Comparison of ENCODE assay signal across 7 mouse cellular contexts in the genomic region with DNA sequence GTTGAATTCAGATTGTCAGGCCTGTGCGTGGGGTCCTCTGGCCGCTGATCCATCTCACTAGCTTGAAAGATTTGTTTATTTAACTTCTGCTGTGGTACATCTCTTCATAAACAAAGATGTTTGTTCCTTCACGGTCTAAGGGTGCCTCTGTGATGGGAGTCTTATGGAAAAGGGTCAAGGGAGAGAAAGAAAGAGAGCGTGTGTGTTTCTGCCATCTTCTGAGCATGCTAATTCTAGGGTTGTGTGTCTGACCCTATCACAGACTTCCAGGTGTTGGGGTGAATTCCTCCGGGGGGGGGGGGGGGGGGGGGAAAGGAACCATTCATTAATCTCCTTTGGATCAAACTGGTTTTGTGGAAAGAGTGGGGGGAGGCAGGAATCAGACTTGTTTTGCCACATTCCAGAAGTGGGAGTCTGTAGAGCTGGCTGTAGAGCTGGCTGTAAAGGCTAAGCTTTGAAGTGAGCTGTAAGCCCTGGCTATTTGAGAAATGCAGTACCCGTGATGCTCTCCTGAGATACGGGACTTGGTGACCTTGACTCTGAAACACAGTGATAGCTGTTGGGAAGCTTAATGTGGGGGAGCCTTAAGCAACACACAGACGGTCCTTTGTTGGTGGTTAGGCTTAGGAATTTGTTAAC.
A peak's percentile ranks its signal among the peaks of the same experiment; 100 is the strongest.
DNase-seq lines count a peak whose midpoint lies in the region; ATAC-seq and TF ChIP-seq lines count a peak whose summit lies in the region.

No protein-coding gene starts in this region.

- H3K9ac ChIP-seq in intestine, embryonic 14.5 days (ENCODE audit: low read length), result no peak overlapping the region
- H3K9ac ChIP-seq in intestine, postnatal 0 days (ENCODE audit: low read depth, low read length), result no peak overlapping the region
- H3K9ac ChIP-seq in embryonic facial prominence, embryonic 14.5 days (ENCODE audit: low read depth, low read length), result no peak overlapping the region
- no peak overlapping the region for H3K9ac ChIP-seq in kidney, embryonic 16.5 days (replicated peaks; ENCODE audit: low read length)
- no peak overlapping the region for H3K9ac ChIP-seq in forebrain, embryonic 14.5 days (ENCODE audit: low read length)

- no peak for TF ChIP-seq CTCF in intestine, postnatal 0 days (IDR thresholded peaks at IDR 0.05; ENCODE audit: low read depth)

- no peak for DNase-seq in intestine, embryonic 14.5 days (ENCODE audit: low spot score)
- DNase-seq in embryonic facial prominence, embryonic 14.5 days (ENCODE audit: low spot score), result peak; percentile 70
- DNase-seq in mesoderm, embryonic 11.5 days (ENCODE audit: low read depth, low spot score), result peak; percentile 56
- no peak for DNase-seq in layer of hippocampus, adult 8-10 months (ENCODE audit: low spot score in 2 of 2)
- DNase-seq in forebrain, embryonic 14.5 days (ENCODE audit: low spot score), result no peak

- peaks cover 10% of the 10 kb centered on the region for H3K4me1 ChIP-seq in intestine, embryonic 14.5 days (replicated peaks; ENCODE audit: control insufficient read depth, insufficient read depth, low read length)
- no peaks in the 10 kb centered on the region for H3K4me1 ChIP-seq in intestine, postnatal 0 days (replicated peaks; ENCODE audit: control insufficient read depth, insufficient read depth, low read length)
- peaks cover 7% of the 10 kb centered on the region; the same call in 1 of the 2 replicates for H3K4me1 ChIP-seq in embryonic facial prominence, embryonic 14.5 days (ENCODE audit: control insufficient read depth, insufficient read depth, low read length)
- H3K4me1 ChIP-seq in kidney, embryonic 16.5 days (ENCODE audit: insufficient read depth, low read length), result peaks cover 35% of the 10 kb centered on the region
- H3K4me1 ChIP-seq in forebrain, embryonic 14.5 days (ENCODE audit: control insufficient read depth, insufficient read depth, low read length), result no peaks in the 10 kb centered on the region

- H3K27me3 ChIP-seq in intestine, embryonic 14.5 days (replicated peaks; ENCODE audit: control insufficient read depth, insufficient read depth, low read length), result no peaks in the 10 kb centered on the region
- no peaks in the 10 kb centered on the region for H3K27me3 ChIP-seq in intestine, postnatal 0 days (replicated peaks; ENCODE audit: control insufficient read depth, insufficient read depth, low read length)
- H3K27me3 ChIP-seq in embryonic facial prominence, embryonic 14.5 days (replicated peaks; ENCODE audit: control insufficient read depth, insufficient read depth, low read length), result no peaks in the 10 kb centered on the region
- H3K27me3 ChIP-seq in kidney, embryonic 16.5 days (ENCODE audit: insufficient read depth, low read length), result no peaks in the 10 kb centered on the region
- no peaks in the 10 kb centered on the region for H3K27me3 ChIP-seq in forebrain, embryonic 14.5 days (replicated peaks; ENCODE audit: control insufficient read depth, insufficient read depth, low read length)

- 0 out of 2 replicates have a peak overlapping the region, but pooled peaks have one; percentile 2 for H3K27ac ChIP-seq in intestine, embryonic 14.5 days (ENCODE audit: low read depth)
- H3K27ac ChIP-seq in intestine, postnatal 0 days (ENCODE audit: low read depth, low read length), result no peak overlapping the region
- peak overlapping the region; percentile 70; the same call in 1 of the 2 replicates for H3K27ac ChIP-seq in embryonic facial prominence, embryonic 14.5 days (replicated peaks; ENCODE audit: low read depth, low read length)
- peak overlapping the region; percentile 84 for H3K27ac ChIP-seq in kidney, embryonic 16.5 days (ENCODE audit: low read length)
- H3K27ac ChIP-seq in forebrain, embryonic 14.5 days (ENCODE audit: low read depth, low read length), result no peak overlapping the region

- 32% methylated on average over 8 of the region's 8 CpGs for WGBS in intestine, embryonic 14.5 days
- WGBS in intestine, postnatal 0 days, result 37% methylated on average over 8 of the region's 8 CpGs
- 29% methylated on average over 7 of the region's 8 CpGs for WGBS in embryonic facial prominence, embryonic 14.5 days
- WGBS in kidney, embryonic 16.5 days, result 23% methylated on average over 8 of the region's 8 CpGs
- WGBS in forebrain, embryonic 14.5 days, result 72% methylated on average over 8 of the region's 8 CpGs

- H3K4me3 ChIP-seq in intestine, embryonic 14.5 days (ENCODE audit: low read depth, low read length), result no peak overlapping the region
- no peak overlapping the region for H3K4me3 ChIP-seq in intestine, postnatal 0 days (ENCODE audit: low read depth, low read length)
- H3K4me3 ChIP-seq in embryonic facial prominence, embryonic 14.5 days (ENCODE audit: low read depth, low read length), result no peak overlapping the region
- H3K4me3 ChIP-seq in kidney, embryonic 16.5 days (ENCODE audit: low read length), result no peak overlapping the region
- H3K4me3 ChIP-seq in forebrain, embryonic 14.5 days (ENCODE audit: low read depth, low read length), result no peak overlapping the region

- no peak overlapping the region for H3K4me2 ChIP-seq in intestine, embryonic 14.5 days (ENCODE audit: low read length)
- no peak overlapping the region for H3K4me2 ChIP-seq in intestine, postnatal 0 days (replicated peaks; ENCODE audit: low read depth)
- H3K4me2 ChIP-seq in embryonic facial prominence, embryonic 14.5 days (ENCODE audit: low read depth, low read length), result no peak overlapping the region
- no peak overlapping the region for H3K4me2 ChIP-seq in kidney, embryonic 16.5 days (replicated peaks; ENCODE audit: low read depth, low read length)
- H3K4me2 ChIP-seq in forebrain, embryonic 14.5 days (ENCODE audit: low read length), result no peak overlapping the region

- ATAC-seq in intestine, embryonic 14.5 days (replicated peaks; ENCODE audit: low FRiP score, low TSS enrichment, low read depth), result peak; percentile 81
- no peak for ATAC-seq in intestine, postnatal 0 days
- peak; percentile 73 for ATAC-seq in embryonic facial prominence, embryonic 14.5 days (ENCODE audit: low read depth)
- peak; percentile 73 for ATAC-seq in kidney, embryonic 16.5 days (ENCODE audit: low FRiP score, low TSS enrichment)
- ATAC-seq in forebrain, embryonic 14.5 days, result no peak

- H3K9me3 ChIP-seq in intestine, embryonic 14.5 days (ENCODE audit: control insufficient read depth, low read length), result no peaks in the 10 kb centered on the region
- no peaks in the 10 kb centered on the region for H3K9me3 ChIP-seq in intestine, postnatal 0 days (ENCODE audit: control insufficient read depth)
- no peaks in the 10 kb centered on the region for H3K9me3 ChIP-seq in embryonic facial prominence, embryonic 14.5 days (ENCODE audit: control insufficient read depth, low read length)
- no peaks in the 10 kb centered on the region for H3K9me3 ChIP-seq in kidney, embryonic 16.5 days (ENCODE audit: low read length)
- H3K9me3 ChIP-seq in forebrain, embryonic 14.5 days (replicated peaks; ENCODE audit: control insufficient read depth, low read length), result no peaks in the 10 kb centered on the region

- no peaks in the 10 kb centered on the region for H3K36me3 ChIP-seq in intestine, embryonic 14.5 days (ENCODE audit: control insufficient read depth, insufficient read depth, low read length)
- no peaks in the 10 kb centered on the region for H3K36me3 ChIP-seq in intestine, postnatal 0 days (ENCODE audit: control insufficient read depth, insufficient read depth)
- H3K36me3 ChIP-seq in embryonic facial prominence, embryonic 14.5 days (ENCODE audit: control insufficient read depth, insufficient read depth, low read length), result no peaks in the 10 kb centered on the region
- H3K36me3 ChIP-seq in kidney, embryonic 16.5 days (ENCODE audit: insufficient read depth, low read length), result no peaks in the 10 kb centered on the region
- H3K36me3 ChIP-seq in forebrain, embryonic 14.5 days (ENCODE audit: control insufficient read depth, insufficient read depth, low read length), result no peaks in the 10 kb centered on the region

Comparison
In these comparisons a context has a peak if more than half of its experiments do, and no peak if none do; other contexts are left out.
1. ATAC-seq: peak in intestine, embryonic 14.5 days (single experiment), embryonic facial prominence, embryonic 14.5 days (single experiment) and kidney, embryonic 16.5 days (single experiment); none in intestine, postnatal 0 days (single experiment) and forebrain, embryonic 14.5 days (single experiment).
2. H3K27ac ChIP-seq: peak in intestine, embryonic 14.5 days (single experiment), embryonic facial prominence, embryonic 14.5 days (single experiment) and kidney, embryonic 16.5 days (single experiment); none in intestine, postnatal 0 days (single experiment) and forebrain, embryonic 14.5 days (single experiment).
3. DNase-seq: peak in embryonic facial prominence, embryonic 14.5 days (single experiment) and mesoderm, embryonic 11.5 days (single experiment); none in intestine, embryonic 14.5 days (single experiment), layer of hippocampus, adult 8-10 months (0 of 2) and forebrain, embryonic 14.5 days (single experiment).